Mouse (Mus musculus): ENCODE data around the gene Erp44.

The Erp44 gene

DNA sequence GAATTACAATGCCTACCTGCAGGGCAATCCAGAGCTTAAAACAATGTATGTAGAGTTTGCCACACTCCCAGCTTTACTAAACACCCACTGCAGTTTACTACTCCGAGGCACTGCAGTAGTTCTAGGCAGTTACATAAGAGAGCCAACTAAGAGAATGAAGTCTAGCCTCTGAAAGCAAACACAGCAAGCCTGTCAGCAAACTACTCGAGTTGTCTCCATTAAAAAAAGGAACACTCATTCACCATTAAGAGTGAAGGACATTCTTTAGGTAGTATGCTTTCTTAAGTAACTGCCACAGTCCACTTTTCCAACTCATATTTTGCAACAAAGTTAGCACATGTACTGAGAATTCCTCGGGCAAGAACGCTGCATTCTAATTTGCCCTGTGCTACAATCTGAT is 40.3 kb downstream of the Erp44 start:
- DNase-seq (ENCODE audit: low read depth, low spot score) = no peak

DNA sequence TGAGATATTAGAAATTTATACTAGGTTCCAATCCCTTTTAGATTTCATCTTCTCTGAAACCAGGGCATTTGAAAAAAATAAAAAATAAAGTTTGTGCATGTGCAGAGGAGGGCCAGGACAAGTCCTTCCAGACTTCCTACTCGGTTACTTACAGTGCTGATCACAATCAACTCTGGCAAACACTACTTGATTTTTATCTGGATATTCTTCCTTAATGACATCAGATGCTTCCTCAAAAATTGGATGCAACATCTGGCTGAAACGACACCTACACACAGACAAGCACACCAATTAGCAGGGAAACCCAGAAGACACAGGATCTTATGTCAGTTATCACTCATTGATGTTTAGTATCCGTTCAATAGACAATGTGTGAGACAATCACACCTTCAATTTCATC is 42.6 kb downstream of the Erp44 start:
- no peak for DNase-seq (ENCODE audit: low read depth, low spot score)

DNA sequence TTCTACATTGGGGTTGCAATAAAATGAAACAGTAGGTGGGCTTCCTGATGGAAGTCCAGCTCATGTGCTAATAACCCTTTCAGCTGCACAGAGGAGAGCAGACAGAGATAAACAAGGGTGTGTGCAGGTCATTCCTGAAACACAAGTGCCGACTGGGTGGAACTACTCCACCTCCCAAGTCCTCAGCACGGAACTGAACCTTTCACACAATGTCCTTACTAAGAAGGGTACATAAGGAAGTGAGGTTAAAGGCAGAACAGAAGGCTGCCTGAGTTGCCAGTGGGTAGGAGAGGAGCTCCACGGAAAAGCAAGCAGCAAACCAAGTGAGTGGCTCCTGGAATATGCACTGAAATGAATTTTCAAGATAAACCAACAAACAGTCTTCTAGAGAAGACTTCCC is 52.6 kb downstream of the Erp44 start:
- DNase-seq (ENCODE audit: low read depth, low spot score) = no peak

DNA sequence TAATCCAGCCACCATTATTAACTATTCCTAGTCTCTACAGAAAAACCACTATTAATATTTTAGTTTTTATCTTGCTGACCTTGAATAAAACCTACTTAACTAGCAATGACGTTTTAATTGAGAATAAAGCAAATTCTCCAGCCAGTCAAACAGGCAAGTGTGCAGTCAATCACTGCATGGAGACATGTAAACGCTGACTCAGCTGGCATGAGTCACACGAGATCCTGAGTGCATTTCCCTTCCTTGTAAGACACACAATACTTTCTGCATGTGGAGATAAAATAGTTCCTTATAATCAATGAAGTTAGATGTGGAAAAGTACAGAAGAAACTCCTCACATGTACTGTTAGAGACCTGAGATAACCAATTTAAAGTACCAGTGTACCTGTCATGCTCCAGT is 53.8 kb downstream of the Erp44 start:
- DNase-seq (ENCODE audit: low read depth, low spot score) = no peak

DNA sequence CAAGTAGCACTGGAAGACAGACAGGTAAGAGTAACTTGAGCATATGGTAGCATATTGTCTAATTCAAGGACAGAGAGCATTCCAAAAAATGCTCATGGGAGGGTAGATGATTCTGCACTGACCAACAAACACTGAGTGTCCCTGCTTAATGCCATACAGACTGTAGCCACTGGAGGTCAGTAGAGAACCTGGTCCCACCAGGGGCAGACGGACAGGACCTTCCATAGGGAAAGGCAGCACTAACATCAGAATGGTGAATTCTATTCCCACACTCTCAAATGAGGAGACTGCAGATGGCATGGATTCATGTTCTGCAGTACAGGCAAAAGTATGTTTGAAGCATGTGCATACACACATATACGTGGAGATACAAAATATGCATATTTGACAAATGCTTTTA is 54.2 kb downstream of the Erp44 start:
- DNase-seq (ENCODE audit: low read depth, low spot score) = no peak

DNA sequence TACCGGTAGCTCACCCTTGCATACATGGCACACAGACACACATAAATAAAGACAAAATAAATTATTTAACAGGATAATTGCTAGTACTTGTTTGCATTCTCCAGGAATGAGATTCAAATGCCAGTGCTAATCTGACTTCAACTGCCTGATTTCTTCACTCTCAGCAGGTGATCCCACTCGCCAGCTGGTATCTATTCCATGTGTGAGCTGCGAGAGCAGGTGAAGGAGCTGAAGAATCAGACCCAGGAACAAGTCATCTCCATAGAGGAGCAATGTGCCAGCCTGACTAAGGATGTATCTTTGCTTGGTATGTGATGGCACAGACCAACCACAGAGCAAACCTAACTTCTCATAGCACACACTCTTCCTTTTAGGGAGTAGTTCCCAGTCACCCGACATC is 75.8 kb downstream of the Erp44 start:
- DNase-seq (ENCODE audit: low read depth, low spot score) = no peak

DNA sequence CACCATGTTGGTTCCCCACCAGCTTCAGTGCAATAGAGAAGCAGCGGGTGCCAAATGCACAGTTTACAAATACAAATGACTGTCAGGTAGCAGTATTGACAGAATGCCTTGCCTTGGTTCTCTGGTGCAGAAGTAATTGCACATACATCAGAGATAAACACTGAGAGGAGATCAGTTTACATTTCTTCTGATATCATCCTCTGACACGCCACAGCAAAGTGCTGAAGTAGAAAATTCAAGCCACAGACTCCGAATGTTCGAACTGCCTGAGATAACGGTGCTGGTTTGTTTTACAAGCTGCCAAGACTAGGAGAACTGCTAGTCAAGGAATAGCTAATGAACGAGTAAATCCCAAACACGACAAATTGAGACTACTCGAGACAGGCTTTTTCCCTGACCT is 80.9 kb downstream of the Erp44 start:
- no peak for DNase-seq (ENCODE audit: low read depth, low spot score)

DNA sequence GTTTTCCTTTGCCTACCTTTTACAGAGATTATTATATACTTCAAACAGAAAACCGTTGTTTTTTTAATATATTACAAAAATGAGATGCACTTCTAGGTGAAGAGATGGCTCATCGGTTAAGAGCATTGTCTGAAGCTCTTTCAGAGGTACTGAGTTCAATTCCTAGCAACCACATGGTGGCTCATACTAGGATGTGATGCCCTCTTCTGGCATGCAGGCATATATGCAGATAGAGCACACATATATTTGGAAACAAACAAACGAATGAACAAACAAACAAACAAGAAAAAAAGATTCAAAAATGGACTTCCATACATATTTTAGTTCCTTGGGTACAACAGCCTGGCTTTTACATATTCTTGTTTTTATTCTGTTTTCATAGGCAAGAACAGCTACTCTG is 81.4 kb downstream of the Erp44 start:
- DNase-seq (ENCODE audit: low read depth, low spot score) = no peak

DNA sequence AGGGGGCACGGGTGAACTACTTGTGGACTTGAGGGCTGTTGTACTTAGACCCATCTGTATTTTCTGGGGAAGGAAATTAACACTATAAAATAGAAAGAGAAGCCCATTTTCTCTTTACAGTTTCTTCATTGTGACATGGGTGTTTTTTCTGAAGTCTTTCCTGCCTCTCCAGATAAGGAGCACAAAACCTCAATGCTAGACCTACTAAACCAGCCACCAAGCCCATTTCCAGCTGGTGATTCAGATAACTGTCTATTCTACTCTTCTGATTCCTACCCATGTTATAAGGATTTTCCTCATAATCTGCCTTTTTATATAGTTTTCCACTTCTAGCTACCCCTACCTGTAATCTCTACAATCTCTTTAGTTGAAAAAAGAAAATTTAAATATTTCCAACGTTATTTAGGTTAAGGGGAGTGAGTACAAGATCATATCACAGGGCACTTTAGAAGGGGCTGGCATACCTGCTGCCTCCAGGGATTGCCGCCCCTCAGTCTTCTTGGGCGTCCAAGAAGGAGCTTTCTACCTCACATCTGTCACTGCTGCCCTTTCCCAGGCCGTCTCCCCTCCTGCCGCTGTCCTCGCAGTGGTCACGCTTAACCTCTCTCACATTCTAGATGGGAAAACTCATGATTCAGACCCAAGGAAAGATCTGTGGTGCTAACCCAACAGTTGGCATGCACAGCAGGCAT is 97.1 kb downstream of the Erp44 start:
- DNase-seq (ENCODE audit: low read depth, low spot score) = no peak

DNA sequence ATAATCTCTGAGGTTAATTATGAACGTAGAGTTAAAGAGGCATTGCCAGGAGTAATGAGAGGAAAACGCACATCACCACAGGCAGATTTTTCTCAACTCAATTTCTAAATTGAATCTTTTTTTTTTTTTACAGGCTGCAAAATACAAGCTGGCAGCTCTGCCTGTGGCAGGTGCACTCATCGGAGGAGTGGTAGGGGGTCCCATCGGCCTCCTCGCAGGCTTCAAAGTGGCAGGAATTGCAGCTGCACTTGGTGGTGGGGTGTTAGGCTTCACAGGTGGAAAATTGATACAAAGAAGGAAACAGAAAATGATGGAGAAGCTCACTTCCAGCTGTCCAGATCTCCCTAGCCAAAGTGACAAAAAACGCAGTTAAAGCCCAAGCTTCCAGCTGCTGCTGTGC is 98.0 kb downstream of the Erp44 start:
- no peak for DNase-seq (ENCODE audit: low read depth, low spot score)

DNA sequence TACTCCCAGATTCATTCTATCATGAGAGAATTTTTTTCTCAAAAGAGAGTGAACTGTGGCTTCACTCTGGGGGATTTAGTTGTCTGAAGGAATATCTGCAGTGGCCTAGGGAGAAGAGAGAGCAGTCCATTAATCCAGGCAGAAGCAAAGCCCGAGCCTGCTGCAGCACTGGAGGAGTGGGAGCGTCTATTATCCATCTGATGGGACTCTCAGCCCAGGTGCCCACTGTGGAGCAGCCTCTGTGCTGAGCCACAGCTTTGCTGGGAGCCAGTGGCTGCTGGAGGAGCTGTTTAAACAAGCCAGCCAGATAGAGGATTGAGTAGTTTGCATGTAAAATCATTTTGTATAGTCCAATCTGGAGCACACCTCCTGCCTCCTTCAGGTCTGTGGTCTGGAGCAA is 98.4 kb downstream of the Erp44 start:
- no peak for DNase-seq (ENCODE audit: low read depth, low spot score)

DNA sequence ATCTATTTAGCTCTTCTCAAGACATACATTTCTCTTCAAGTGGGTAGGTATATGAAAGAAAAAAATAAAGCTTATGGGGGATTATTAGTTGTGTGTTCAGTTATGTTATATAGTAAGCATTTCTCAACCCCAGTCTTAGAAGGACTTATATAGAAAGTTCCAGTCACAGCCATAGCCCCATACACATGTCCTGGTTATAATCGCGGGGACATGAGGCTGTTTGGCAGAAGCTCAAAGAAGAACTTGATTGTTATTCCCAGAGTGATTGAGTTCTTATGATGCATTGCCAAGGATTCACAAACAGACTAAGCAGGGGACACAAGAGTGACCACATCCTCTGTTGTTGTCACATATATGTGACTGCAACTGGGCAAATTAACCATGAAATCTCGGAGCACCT is 103.7 kb downstream of the Erp44 start:
- DNase-seq (ENCODE audit: low read depth, low spot score) = no peak

DNA sequence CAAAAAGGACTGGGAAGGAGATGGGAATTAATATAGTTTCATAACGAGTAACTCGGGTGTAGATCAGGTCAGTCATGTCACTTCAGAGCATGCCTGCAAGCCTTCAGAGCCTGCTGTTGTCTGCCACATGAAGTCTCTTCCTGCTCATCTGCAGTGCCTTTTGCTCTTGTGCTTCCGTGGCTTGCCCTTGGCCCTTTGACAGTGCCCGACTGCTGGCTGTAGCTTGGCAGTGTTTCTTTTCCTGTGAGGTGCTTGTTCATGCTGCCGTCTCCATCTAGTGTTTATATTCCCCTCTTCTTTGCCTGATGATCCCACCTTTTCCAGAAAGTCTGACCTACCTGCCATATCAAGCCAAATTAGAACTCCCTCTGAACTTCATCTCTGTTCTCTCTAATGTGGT is 115.5 kb downstream of the Erp44 start:
- no peak for DNase-seq (ENCODE audit: low read depth, low spot score)

DNA sequence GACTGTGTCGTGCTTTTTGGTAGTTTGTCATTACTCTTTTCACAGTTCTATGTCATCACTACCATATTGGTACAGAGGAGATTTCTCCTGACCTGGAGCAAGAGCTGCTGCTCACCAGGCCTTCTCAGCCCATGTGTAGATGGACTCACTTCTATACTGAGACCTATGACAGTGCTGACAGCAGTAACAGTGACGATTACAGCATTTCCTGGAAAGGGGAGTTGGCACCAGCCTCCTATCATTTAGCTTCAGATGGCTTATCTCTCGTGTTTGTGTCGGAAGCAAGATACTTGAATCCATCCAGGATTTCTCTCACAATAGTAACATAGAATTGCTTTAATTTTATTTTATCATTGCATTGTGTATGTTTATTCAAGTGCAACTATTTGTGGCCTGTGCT is 119.0 kb downstream of the Erp44 start:
- DNase-seq (ENCODE audit: low read depth, low spot score) = no peak

DNA sequence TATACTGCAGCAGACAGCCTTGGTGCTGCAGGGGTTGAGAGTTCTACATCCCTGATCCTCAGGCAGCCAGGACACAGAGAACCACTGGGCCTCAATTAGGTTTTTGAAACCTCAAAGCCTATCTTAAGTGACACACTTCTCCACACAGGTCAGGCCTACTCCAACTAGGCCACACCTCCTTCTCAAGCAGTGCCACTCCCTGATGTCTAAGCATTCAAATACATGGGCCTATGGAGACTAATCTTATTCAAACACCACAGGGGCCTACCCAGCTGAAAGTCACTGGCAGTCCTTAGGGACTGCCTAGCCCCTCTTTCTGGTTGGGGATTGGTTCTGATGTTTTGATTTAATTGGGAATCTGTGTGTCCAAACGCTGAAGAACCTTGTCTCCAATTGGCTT is 123.5 kb downstream of the Erp44 start:
- no peak for DNase-seq (ENCODE audit: low read depth, low spot score)

DNA sequence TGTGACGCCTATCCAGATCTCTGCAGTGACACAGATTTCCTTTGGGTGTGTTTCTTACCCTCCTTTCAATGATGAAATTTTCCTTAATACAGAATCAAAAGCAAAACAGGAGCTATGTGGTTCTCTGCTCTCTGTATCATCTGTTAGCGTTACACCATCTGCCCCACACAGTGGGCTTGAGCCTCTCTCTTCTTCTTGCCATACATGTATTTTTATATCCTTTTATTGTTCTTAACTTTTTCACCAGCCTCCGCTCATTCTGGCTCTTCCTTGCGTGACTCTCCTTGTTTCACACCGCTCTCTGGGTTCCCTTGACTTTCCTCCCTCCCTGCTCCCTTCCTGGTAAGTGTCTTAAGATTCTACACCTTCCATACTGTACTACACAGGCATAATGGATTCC is 126.1 kb downstream of the Erp44 start:
- DNase-seq (ENCODE audit: low read depth, low spot score) = peak; percentile 84

DNA sequence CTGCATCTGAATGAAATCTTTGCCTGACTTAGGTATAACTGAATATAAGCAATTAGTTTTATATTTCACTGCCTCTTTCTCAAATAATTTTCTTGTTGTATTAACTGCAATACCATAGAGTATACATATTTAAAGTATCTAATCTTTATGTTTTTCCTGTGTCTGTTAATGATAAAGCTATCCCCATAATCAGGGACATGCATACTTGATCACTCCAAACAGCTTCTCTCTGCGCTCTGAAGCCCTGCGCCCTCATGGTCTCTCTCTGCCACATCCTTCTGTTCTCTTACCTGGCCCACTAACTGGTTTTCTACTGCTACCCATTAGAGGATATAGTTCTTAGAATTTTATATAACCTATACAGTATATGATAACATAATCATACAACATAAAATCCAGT is 129.9 kb downstream of the Erp44 start:
- no peak for DNase-seq (ENCODE audit: low read depth, low spot score)
